Mouse (Mus musculus) neural tube, embryonic 13.5 days (tissue): Measurements from ENCODE around the gene Pdlim1. TPM values are rescaled to one million over a fixed set of nuclear protein-coding genes. Genes with fewer than 3 reads are reported as not detected.

Experiments used
- ATAC-seq: fragments of 200-750 bp; cut with Nextera tagmentation; 2 replicates; pipeline ENCODE4 v1.8.0; 2017; ENCODE audit warnings: low read depth, mild to moderate bottlenecking, moderate TSS enrichment, moderate library complexity
- H3K27ac ChIP-seq: fragments of 300-500 bp; sonication (generic); replicated peaks from 2 replicates; pipeline ENCODE4 v1.5.1; 2015; ENCODE audit warnings: moderate library complexity, mild to moderate bottlenecking, inconsistent platforms
- H3K27me3 ChIP-seq: fragments of 300-500 bp; sonication (generic); 2 replicates; pipeline ENCODE4 v1.6.1; 2015; ENCODE audit warnings: mild to moderate bottlenecking, inconsistent platforms
- H3K36me3 ChIP-seq: fragments of 300-500 bp; sonication (generic); 2 replicates; pipeline ENCODE4 v1.6.1; 2015; ENCODE audit warnings: mild to moderate bottlenecking, inconsistent platforms
- H3K4me1 ChIP-seq: fragments of 300-500 bp; sonication (generic); replicated peaks from 2 replicates; pipeline ENCODE4 v1.6.1; 2015; ENCODE audit warnings: inconsistent platforms
- H3K4me2 ChIP-seq: fragments of 300-500 bp; sonication (generic); 2 replicates; pipeline ENCODE4 v1.6.1; 2015; ENCODE audit warnings: inconsistent platforms, mild to moderate bottlenecking, moderate library complexity
- H3K4me3 ChIP-seq: fragments of 300-500 bp; sonication (generic); 2 replicates; pipeline ENCODE4 v1.5.1; 2015; ENCODE audit warnings: mild to moderate bottlenecking, inconsistent platforms
- H3K9ac ChIP-seq: fragments of 300-500 bp; sonication (generic); 2 replicates; pipeline ENCODE4 v1.6.1; 2015; ENCODE audit warnings: moderate library complexity, mild to moderate bottlenecking, inconsistent platforms
- H3K9me3 ChIP-seq: fragments of 300-500 bp; sonication (generic); 2 replicates; pipeline ENCODE4 v1.6.1; 2016; ENCODE audit warnings: inconsistent platforms
- WGBS: fragments of 180-500 bp; shearing (Covaris S2); methylation state at CpG from one replicate; pipeline ENCODE4 v1.1.7; 2015; 5-methylcytosine and 5-hydroxymethylcytosine counted together
- polyA plus RNA-seq: library from polyadenylated mRNA; unstranded; fragments of >200 nt; fragmentation: Nextera tagmentation; extraction: Ambion mirVana; gene quantifications from 2 replicates; pipeline ENCODE4 v1.2.1, GENCODE M21; 2015

Gene Pdlim1
- polyA plus RNA-seq, 1 experiment from 2014 or later, result 26.2 TPM

GRCm38 (mm10) chr19:40302477-40302876 lies 30.8 kb upstream of the Pdlim1 start:
- WGBS, result 93% methylated on average over 5 of the region's 5 CpGs
- H3K27me3 ChIP-seq, result no peaks in the 10 kb centered on the region
- no peak for ATAC-seq
- peaks cover 35% of the 10 kb centered on the region for H3K36me3 ChIP-seq
- H3K27ac ChIP-seq, result no peak overlapping the region
- no peaks in the 10 kb centered on the region for H3K9me3 ChIP-seq
- H3K4me1 ChIP-seq, result peaks cover 21% of the 10 kb centered on the region
- no peak overlapping the region for H3K4me2 ChIP-seq
- H3K9ac ChIP-seq, result no peak overlapping the region
- H3K4me3 ChIP-seq, result no peak overlapping the region

- no peak overlapping the region for H3K4me3 ChIP-seq
- H3K4me1 ChIP-seq, result peaks cover 21% of the 10 kb centered on the region
- H3K27ac ChIP-seq, result no peak overlapping the region
- H3K9me3 ChIP-seq, result no peaks in the 10 kb centered on the region
- WGBS, result 71% methylated on average over 12 of the region's 12 CpGs
- H3K4me2 ChIP-seq, result no peak overlapping the region
- ATAC-seq, result peak; percentile 29; the same call in 1 of the 2 replicates
- H3K9ac ChIP-seq, result no peak overlapping the region
- H3K27me3 ChIP-seq, result no peaks in the 10 kb centered on the region
- peaks cover 33% of the 10 kb centered on the region for H3K36me3 ChIP-seq
Measured at GRCm38 (mm10) chr19:40299983-40300759, 28.5 kb upstream of the Pdlim1 start.

- WGBS, result 45% methylated on average over 6 of the region's 6 CpGs
- Histone ChIP-seq H3K4me2 (no peak overlapping the region), H3K36me3 (peaks cover 37% of the 10 kb centered on the region), H3K4me3 (no peak overlapping the region), H3K27ac (no peak overlapping the region), H3K9ac (no peak overlapping the region), H3K4me1 (peaks cover 21% of the 10 kb centered on the region), H3K27me3 (no peaks in the 10 kb centered on the region), H3K9me3 (no peaks in the 10 kb centered on the region)
- peak; percentile 45; the same call in 1 of the 2 replicates for ATAC-seq
Measured at GRCm38 (mm10) chr19:40299182-40299581, 27.5 kb upstream of the Pdlim1 start.

- Histone ChIP-seq H3K36me3 (peaks cover 43% of the 10 kb centered on the region), H3K4me2 (no peak overlapping the region), H3K27ac (no peak overlapping the region), H3K4me3 (no peak overlapping the region), H3K9ac (no peak overlapping the region), H3K4me1 (peaks cover 21% of the 10 kb centered on the region), H3K27me3 (no peaks in the 10 kb centered on the region), H3K9me3 (no peaks in the 10 kb centered on the region)
- WGBS, result 71% methylated on average over 2 of the region's 2 CpGs
- no peak for ATAC-seq
Measured at GRCm38 (mm10) chr19:40298574-40298973, 26.9 kb upstream of the Pdlim1 start.

- no peak overlapping the region for H3K9ac ChIP-seq
- WGBS, result 81% methylated on average over 4 of the region's 4 CpGs
- no peaks in the 10 kb centered on the region for H3K9me3 ChIP-seq
- H3K27ac ChIP-seq, result no peak overlapping the region
- H3K4me1 ChIP-seq, result peaks cover 21% of the 10 kb centered on the region
- no peak overlapping the region for H3K4me3 ChIP-seq
- H3K27me3 ChIP-seq, result no peaks in the 10 kb centered on the region
- no peak for ATAC-seq
- no peak overlapping the region for H3K4me2 ChIP-seq
- H3K36me3 ChIP-seq, result peaks cover 43% of the 10 kb centered on the region
Measured at GRCm38 (mm10) chr19:40297798-40298144, 26.1 kb upstream of the Pdlim1 start.

- WGBS, result 77% methylated on average over 7 of the region's 7 CpGs
- ATAC-seq, result no peak
- H3K4me1 ChIP-seq, result peaks cover 21% of the 10 kb centered on the region
- peaks cover 43% of the 10 kb centered on the region for H3K36me3 ChIP-seq
- H3K4me3 ChIP-seq, result no peak overlapping the region
- no peak overlapping the region for H3K27ac ChIP-seq
- no peak overlapping the region for H3K9ac ChIP-seq
- H3K9me3 ChIP-seq, result no peaks in the 10 kb centered on the region
- no peak overlapping the region for H3K4me2 ChIP-seq
- H3K27me3 ChIP-seq, result no peaks in the 10 kb centered on the region
Measured at GRCm38 (mm10) chr19:40297078-40297797, 25.6 kb upstream of the Pdlim1 start.

- peaks cover 2% of the 10 kb centered on the region; the same call in 1 of the 2 replicates for H3K4me1 ChIP-seq
- 71% methylated on average over 1 of the region's 1 CpGs for WGBS
- H3K4me3 ChIP-seq, result no peak overlapping the region
- no peaks in the 10 kb centered on the region for H3K27me3 ChIP-seq
- no peak for ATAC-seq
- peaks cover 30% of the 10 kb centered on the region for H3K36me3 ChIP-seq
- H3K9ac ChIP-seq, result no peak overlapping the region
- H3K9me3 ChIP-seq, result no peaks in the 10 kb centered on the region
- H3K4me2 ChIP-seq, result no peak overlapping the region
- H3K27ac ChIP-seq, result no peak overlapping the region
Measured at GRCm38 (mm10) chr19:40294231-40294630, 22.6 kb upstream of the Pdlim1 start.

GRCm38 (mm10) chr19:40293791-40294190 lies 22.1 kb upstream of the Pdlim1 start:
- Histone ChIP-seq H3K4me3 (no peak overlapping the region), H3K27ac (no peak overlapping the region), H3K27me3 (no peaks in the 10 kb centered on the region), H3K36me3 (peaks cover 28% of the 10 kb centered on the region), H3K4me2 (no peak overlapping the region), H3K4me1 (no peaks in the 10 kb centered on the region), H3K9ac (no peak overlapping the region), H3K9me3 (no peaks in the 10 kb centered on the region)
- no peak for ATAC-seq
- 95% methylated on average over 6 of the region's 6 CpGs for WGBS

GRCm38 (mm10) chr19:40290099-40290724 lies 18.6 kb upstream of the Pdlim1 start:
- no peak for ATAC-seq
- Histone ChIP-seq H3K4me1 (no peaks in the 10 kb centered on the region), H3K27ac (no peak overlapping the region), H3K27me3 (no peaks in the 10 kb centered on the region), H3K4me3 (no peak overlapping the region), H3K9ac (no peak overlapping the region), H3K9me3 (no peaks in the 10 kb centered on the region), H3K36me3 (peaks cover 21% of the 10 kb centered on the region), H3K4me2 (no peak overlapping the region)
- WGBS, result 87% methylated on average over 6 of the region's 6 CpGs

GRCm38 (mm10) chr19:40288415-40288814 lies 16.8 kb upstream of the Pdlim1 start:
- no peak overlapping the region for H3K4me3 ChIP-seq
- H3K9me3 ChIP-seq, result no peaks in the 10 kb centered on the region
- H3K4me1 ChIP-seq, result no peaks in the 10 kb centered on the region
- ATAC-seq, result no peak
- no peak overlapping the region for H3K4me2 ChIP-seq
- H3K27me3 ChIP-seq, result no peaks in the 10 kb centered on the region
- 91% methylated on average over 9 of the region's 9 CpGs for WGBS
- no peak overlapping the region for H3K27ac ChIP-seq
- H3K9ac ChIP-seq, result no peak overlapping the region
- H3K36me3 ChIP-seq, result 0 out of 2 replicates have a peak, but pooled peaks cover 5% of the 10 kb centered on the region

GRCm38 (mm10) chr19:40284704-40285103 lies 13.1 kb upstream of the Pdlim1 start:
- Histone ChIP-seq H3K4me1 (no peaks in the 10 kb centered on the region), H3K27me3 (no peaks in the 10 kb centered on the region), H3K36me3 (no peaks in the 10 kb centered on the region), H3K4me3 (no peak overlapping the region), H3K9me3 (peaks cover 3% of the 10 kb centered on the region; the same call in 1 of the 2 replicates), H3K4me2 (no peak overlapping the region), H3K27ac (no peak overlapping the region), H3K9ac (no peak overlapping the region)
- no peak for ATAC-seq
- 86% methylated on average over 2 of the region's 2 CpGs for WGBS

- Histone ChIP-seq H3K9me3 (peaks cover 3% of the 10 kb centered on the region; the same call in 1 of the 2 replicates), H3K36me3 (no peaks in the 10 kb centered on the region), H3K4me1 (no peaks in the 10 kb centered on the region), H3K9ac (no peak overlapping the region), H3K27ac (no peak overlapping the region), H3K4me3 (no peak overlapping the region), H3K4me2 (no peak overlapping the region), H3K27me3 (no peaks in the 10 kb centered on the region)
- no peak for ATAC-seq
- 73% methylated on average over 2 of the region's 2 CpGs for WGBS
Measured at GRCm38 (mm10) chr19:40283415-40283814, 11.8 kb upstream of the Pdlim1 start.
